Mouse (Mus musculus): ENCODE results near the gene Ffar4.

The Ffar4 gene

GRCm38 (mm10) chr19:38107871-38108270, 11.0 kb downstream of the Ffar4 start:
- no peak for DNase-seq (ENCODE audit: low spot score in 2 of 2)

GRCm38 (mm10) chr19:38109506-38110242, 12.8 kb downstream of the Ffar4 start:
- no peak for DNase-seq (ENCODE audit: low spot score in 2 of 2)

- no peak for DNase-seq (ENCODE audit: low spot score in 2 of 2)
Observed at GRCm38 (mm10) chr19:38111056-38111455, 14.2 kb downstream of the Ffar4 start.

- DNase-seq (ENCODE audit: low spot score in 2 of 2): no peak
Observed at GRCm38 (mm10) chr19:38112575-38112974, 15.7 kb downstream of the Ffar4 start.

GRCm38 (mm10) chr19:38114834-38115491, 18.1 kb downstream of the Ffar4 start:
- no peak for DNase-seq (ENCODE audit: low spot score in 2 of 2)

GRCm38 (mm10) chr19:38120123-38120760, 23.4 kb downstream of the Ffar4 start:
- DNase-seq (ENCODE audit: low spot score in 2 of 2): no peak

GRCm38 (mm10) chr19:38123921-38124320, 27.1 kb downstream of the Ffar4 start:
- DNase-seq (ENCODE audit: low spot score in 2 of 2): no peak

- DNase-seq (ENCODE audit: low spot score in 2 of 2): no peak
Observed at GRCm38 (mm10) chr19:38124401-38125218, 27.7 kb downstream of the Ffar4 start.

GRCm38 (mm10) chr19:38125219-38125610, 28.3 kb downstream of the Ffar4 start, which contains the start of gene Rbp4:
Gene Rbp4, minus strand, starts transcription at chr19:38125281.
- DNase-seq (ENCODE audit: low spot score in 2 of 2): no peak

- no peak for DNase-seq (ENCODE audit: low spot score in 2 of 2)
Observed at GRCm38 (mm10) chr19:38126656-38127055, 29.8 kb downstream of the Ffar4 start.

GRCm38 (mm10) chr19:38132481-38132880, 35.6 kb downstream of the Ffar4 start, which contains the start of gene Pde6c:
Gene Pde6c, plus strand, starts transcription at chr19:38132781.
- no peak for DNase-seq (ENCODE audit: low spot score in 2 of 2)

- DNase-seq (ENCODE audit: low spot score in 2 of 2): no peak
Observed at GRCm38 (mm10) chr19:38133986-38134385, 37.1 kb downstream of the Ffar4 start.

- no peak for DNase-seq (ENCODE audit: low spot score in 2 of 2)
Observed at GRCm38 (mm10) chr19:38134806-38135205, 37.9 kb downstream of the Ffar4 start.

- peak in 1 of 2 experiments; percentile 6 for DNase-seq (ENCODE audit: low spot score in 2 of 2)
Observed at GRCm38 (mm10) chr19:38143540-38144271, 46.8 kb downstream of the Ffar4 start.

GRCm38 (mm10) chr19:38156243-38156642, 59.4 kb downstream of the Ffar4 start:
- DNase-seq (ENCODE audit: low spot score in 2 of 2): no peak

- no peak for DNase-seq (ENCODE audit: low spot score in 2 of 2)
Observed at GRCm38 (mm10) chr19:38161648-38162354, 64.9 kb downstream of the Ffar4 start.
